In genomic region chr12:50648176-50648670, GRCm38 (mm10) we compare ENCODE assay signal across 8 mouse cellular contexts. TPM values are rescaled to one million over a fixed set of nuclear protein-coding genes. Genes with fewer than 3 reads are reported as not detected.
A peak's percentile ranks its signal among the peaks of the same experiment; 100 is the strongest.
DNase-seq lines count a peak whose midpoint lies in the region; ATAC-seq and TF ChIP-seq lines count a peak whose summit lies in the region.

No protein-coding gene starts in this region.

- no peaks in the 10 kb centered on the region for H3K36me3 ChIP-seq in kidney, adult 2 months (ENCODE audit: control insufficient read depth, insufficient read depth, low read length)
- no peaks in the 10 kb centered on the region for H3K36me3 ChIP-seq in forebrain, embryonic 14.5 days (ENCODE audit: control insufficient read depth, insufficient read depth, low read length)
- no peaks in the 10 kb centered on the region for H3K36me3 ChIP-seq in intestine, embryonic 16.5 days (ENCODE audit: control insufficient read depth, insufficient read depth, low read length)
- no peaks in the 10 kb centered on the region for H3K36me3 ChIP-seq in midbrain, embryonic 11.5 days (ENCODE audit: control insufficient read depth, insufficient read depth, low read length)

- no peak overlapping the region for H3K27ac ChIP-seq in kidney, adult 2 months (ENCODE audit: insufficient read depth, low read depth, low read length)
- peak overlapping the region; percentile 63; the same call in 1 of the 2 replicates for H3K27ac ChIP-seq in forebrain, embryonic 14.5 days (ENCODE audit: low read depth, low read length)
- no peak overlapping the region; the same call in 1 of the 2 replicates for H3K27ac ChIP-seq in intestine, embryonic 16.5 days (ENCODE audit: low read length)
- H3K27ac ChIP-seq in midbrain, embryonic 11.5 days (ENCODE audit: low read depth, low read length), result no peak overlapping the region

- no peak for TF ChIP-seq CTCF in kidney, adult 2 months (conservative IDR thresholded peaks at IDR 0.05; ENCODE audit: insufficient read depth, insufficient read length, low read depth, low read length)

- no peak for TF ChIP-seq POLR2A in kidney, adult 2 months (IDR thresholded peaks at IDR 0.05; ENCODE audit: low read depth, low read length)

- peak overlapping the region; percentile 61 for H3K4me3 ChIP-seq in kidney, adult 2 months (ENCODE audit: insufficient read depth, low read depth, low read length)
- peak overlapping the region; percentile 89 for H3K4me3 ChIP-seq in forebrain, embryonic 14.5 days (ENCODE audit: low read depth, low read length)
- H3K4me3 ChIP-seq in intestine, embryonic 16.5 days (ENCODE audit: low read length), result peak overlapping the region; percentile 79
- peak overlapping the region; percentile 80 for H3K4me3 ChIP-seq in midbrain, embryonic 11.5 days (ENCODE audit: low read depth, low read length)

- H3K27me3 ChIP-seq in kidney, adult 2 months (replicated peaks; ENCODE audit: control insufficient read depth, insufficient read depth, low read length), result no peaks in the 10 kb centered on the region; the same call in 1 of the 2 replicates
- no peaks in the 10 kb centered on the region for H3K27me3 ChIP-seq in forebrain, embryonic 14.5 days (replicated peaks; ENCODE audit: control insufficient read depth, insufficient read depth, low read length)
- no peaks in the 10 kb centered on the region; the same call in 1 of the 2 replicates for H3K27me3 ChIP-seq in intestine, embryonic 16.5 days (replicated peaks; ENCODE audit: control insufficient read depth, insufficient read depth, low read length)
- H3K27me3 ChIP-seq in midbrain, embryonic 11.5 days (ENCODE audit: control insufficient read depth, insufficient read depth, low read length), result peaks cover 2% of the 10 kb centered on the region; the same call in 1 of the 2 replicates

- H3K9me3 ChIP-seq in forebrain, embryonic 14.5 days (replicated peaks; ENCODE audit: control insufficient read depth, low read length), result no peaks in the 10 kb centered on the region
- no peaks in the 10 kb centered on the region for H3K9me3 ChIP-seq in intestine, embryonic 16.5 days (ENCODE audit: control insufficient read depth, low read length)
- H3K9me3 ChIP-seq in midbrain, embryonic 11.5 days (ENCODE audit: control insufficient read depth, low read length), result no peaks in the 10 kb centered on the region

- H3K4me2 ChIP-seq in forebrain, embryonic 14.5 days (ENCODE audit: low read length), result peak overlapping the region; percentile 94
- peak overlapping the region; percentile 96 for H3K4me2 ChIP-seq in intestine, embryonic 16.5 days (ENCODE audit: low read depth, low read length)
- peak overlapping the region; percentile 93 for H3K4me2 ChIP-seq in midbrain, embryonic 11.5 days

- H3K4me1 ChIP-seq in kidney, adult 2 months (ENCODE audit: control insufficient read depth, insufficient read depth, low read length), result no peaks in the 10 kb centered on the region
- peaks cover 11% of the 10 kb centered on the region for H3K4me1 ChIP-seq in forebrain, embryonic 14.5 days (ENCODE audit: control insufficient read depth, insufficient read depth, low read length)
- no peaks in the 10 kb centered on the region for H3K4me1 ChIP-seq in intestine, embryonic 16.5 days (ENCODE audit: control insufficient read depth, insufficient read depth, low read length)
- peaks cover 8% of the 10 kb centered on the region for H3K4me1 ChIP-seq in midbrain, embryonic 11.5 days (ENCODE audit: control insufficient read depth, insufficient read depth, low read length)

- DNase-seq in kidney, adult 2 months, result peak; percentile 35
- DNase-seq in kidney, adult 18-20 months, result no peak
- DNase-seq in NIH3T3 (ENCODE audit: low read depth), result peak; percentile 62
- no peak for DNase-seq in forebrain, embryonic 14.5 days (ENCODE audit: low spot score)
- DNase-seq in midbrain, embryonic 11.5 days (ENCODE audit: low spot score, missing footprints), result no peak
- no peak for DNase-seq in right cerebral cortex, postnatal 36 days (ENCODE audit: low spot score in 2 of 2)

- WGBS in kidney, adult 2 months, result 2% methylated on average over 16 of the region's 16 CpGs
- 1% methylated on average over 16 of the region's 16 CpGs for WGBS in forebrain, embryonic 14.5 days
- 1% methylated on average over 16 of the region's 16 CpGs for WGBS in intestine, embryonic 16.5 days
- 1% methylated on average over 16 of the region's 16 CpGs for WGBS in midbrain, embryonic 11.5 days

- H3K9ac ChIP-seq in forebrain, embryonic 14.5 days (ENCODE audit: low read length), result peak overlapping the region; percentile 84
- H3K9ac ChIP-seq in intestine, embryonic 16.5 days (ENCODE audit: low read depth, low read length), result peak overlapping the region; percentile 84
- H3K9ac ChIP-seq in midbrain, embryonic 11.5 days (ENCODE audit: low read length), result peak overlapping the region; percentile 83

- no peak; the same call in 1 of the 2 replicates for ATAC-seq in forebrain, embryonic 14.5 days
- no peak for ATAC-seq in intestine, embryonic 16.5 days
- peak; percentile 6; the same call in 1 of the 2 replicates for ATAC-seq in midbrain, embryonic 11.5 days (ENCODE audit: low FRiP score)
- ATAC-seq in megakaryocyte-erythroid progenitor cell, adult 5-6 weeks (replicated peaks; ENCODE audit: low FRiP score, low TSS enrichment, poor library complexity, severe bottlenecking), result no peak

RNA-seq across cellular contexts. Expression of gene Prkd1, which starts 0.7 kb away (rescaled TPM):
- polyA plus RNA-seq in kidney, adult 2 months (2012; rRNA removed), result 3.4 TPM in 2 replicates
- 4.9 and 5.0 TPM in 2 replicates for polyA plus RNA-seq in forebrain, embryonic 14.5 days (2014; fragmentation: Nextera tagmentation; extraction: Ambion mirVana)
- polyA plus RNA-seq in intestine, embryonic 16.5 days (2015; fragmentation: Nextera tagmentation; extraction: Ambion mirVana), result 1.7 and 2.7 TPM in 2 replicates
- polyA plus RNA-seq in midbrain, embryonic 11.5 days (2014; fragmentation: Nextera tagmentation; extraction: Ambion mirVana), result 4.4 and 4.5 TPM in 2 replicates
- 0.10 TPM in 1 of 2 replicates, not detected in the other for total RNA-seq in megakaryocyte-erythroid progenitor cell, adult 5-6 weeks (2014; fragmentation: Nextera tagmentation)
- not detected in 2 replicates for total RNA-seq in megakaryocyte-erythroid progenitor cell, adult 5-6 weeks (2017)

Comparison
In these comparisons a context has a peak if more than half of its experiments do, and no peak if none do; other contexts are left out.
1. DNase-seq: peak in kidney, adult 2 months (single experiment) and NIH3T3 (single experiment); none in kidney, adult 18-20 months (single experiment), forebrain, embryonic 14.5 days (single experiment), midbrain, embryonic 11.5 days (single experiment) and right cerebral cortex, postnatal 36 days (0 of 2).
2. Peak in every context shown above with its lines, with median percentiles within 50 percentile points of each other: H3K4me3 ChIP-seq, H3K4me2 ChIP-seq and H3K9ac ChIP-seq.